Mouse (Mus musculus) CD4-positive, CD25-positive, alpha-beta regulatory T cell, adult 4 months (primary cell): ENCODE data around the gene Rfc2. TPM values are rescaled to one million over a fixed set of nuclear protein-coding genes. Genes with fewer than 3 reads are reported as not detected.
"Not testable (repeated sequence)": the region's sequence is repeated elsewhere in the genome, so short reads cannot be mapped to it uniquely, and the experiment has no call there.

ENCODE experiments used
- ATAC-seq: one replicate; pipeline ENCODE4 v1.8.0; 2017
- polyA plus RNA-seq, 2 experiments: library from polyadenylated mRNA; unstranded; fragments of 100-300 nt; shearing (Covaris generic); gene quantifications; one replicate each; pipeline ENCODE4 v1.2.1; 2017

The Rfc2 gene
- polyA plus RNA-seq, 2 experiments from 2014 or later = 134 to 185 TPM

DNA sequence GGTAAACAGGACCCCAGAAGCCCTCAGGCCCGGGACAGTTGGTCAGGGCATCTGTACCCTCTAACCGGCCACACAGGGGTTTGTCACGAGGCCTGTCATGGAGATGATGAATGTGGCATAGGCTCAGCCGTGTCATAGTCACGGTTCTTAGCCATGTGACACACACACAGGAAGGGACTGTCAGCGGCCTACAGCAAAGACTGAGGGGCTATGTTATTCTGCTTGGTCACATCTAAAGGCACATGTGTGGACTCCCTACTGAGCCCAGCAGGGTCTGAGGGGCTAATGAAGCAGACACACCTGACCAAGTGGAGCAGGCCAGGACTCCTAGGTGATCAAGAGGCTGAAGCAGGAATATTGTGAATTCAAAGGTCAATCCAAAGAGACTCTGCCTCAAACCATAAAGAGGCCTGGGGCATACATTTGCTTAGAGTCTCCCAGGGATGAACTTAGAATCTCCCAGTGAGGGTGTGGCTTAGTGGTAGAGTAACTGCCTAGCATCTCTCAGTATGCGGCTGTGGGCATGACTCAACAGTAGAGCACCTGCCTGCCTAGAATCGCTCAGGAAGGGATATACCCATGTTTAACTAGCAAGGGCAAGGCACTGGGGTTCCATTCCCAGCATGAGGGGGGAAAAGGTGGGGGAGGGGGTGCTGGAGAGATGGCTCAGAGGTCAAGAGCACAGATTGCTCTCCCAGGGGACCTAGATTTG, 30.8 kb downstream of the Rfc2 start:
- no peak for ATAC-seq

GRCm38 (mm10) chr5:134613727-134614126, 32.6 kb downstream of the Rfc2 start:
- no peak for ATAC-seq

GRCm38 (mm10) chr5:134614296-134614695, 33.1 kb downstream of the Rfc2 start:
- no peak for ATAC-seq

GRCm38 (mm10) chr5:134614802-134615201, 33.6 kb downstream of the Rfc2 start, which contains the start of gene Lat2:
Gene Lat2, minus strand, starts transcription at chr5:134615025.
- peak; percentile 62 for ATAC-seq

- ATAC-seq = no peak
Measured at GRCm38 (mm10) chr5:134615380-134615779, 34.2 kb downstream of the Rfc2 start.

- no peak for ATAC-seq
Measured at GRCm38 (mm10) chr5:134615780-134616179, 34.6 kb downstream of the Rfc2 start.

DNA sequence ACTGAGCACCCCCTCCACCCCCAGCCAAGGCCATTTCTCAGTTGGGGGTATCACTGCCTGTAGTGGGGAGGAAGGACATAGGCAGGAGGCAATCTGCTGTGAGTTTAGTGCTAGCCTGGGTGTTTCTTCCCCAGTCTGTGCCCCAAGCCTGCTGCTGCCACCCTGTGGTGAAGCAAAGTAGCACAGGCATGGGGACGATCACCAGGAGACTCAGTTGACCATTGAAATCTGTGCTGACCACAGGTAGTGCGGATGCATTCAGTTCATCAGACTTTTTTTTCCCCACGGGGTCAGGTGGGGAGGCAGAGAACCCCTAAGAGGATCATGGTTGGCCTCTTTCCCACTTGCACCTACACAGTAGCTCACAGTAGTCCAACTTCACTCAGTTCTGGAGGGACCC, 35.9 kb downstream of the Rfc2 start:
- ATAC-seq = peak; percentile 68

DNA sequence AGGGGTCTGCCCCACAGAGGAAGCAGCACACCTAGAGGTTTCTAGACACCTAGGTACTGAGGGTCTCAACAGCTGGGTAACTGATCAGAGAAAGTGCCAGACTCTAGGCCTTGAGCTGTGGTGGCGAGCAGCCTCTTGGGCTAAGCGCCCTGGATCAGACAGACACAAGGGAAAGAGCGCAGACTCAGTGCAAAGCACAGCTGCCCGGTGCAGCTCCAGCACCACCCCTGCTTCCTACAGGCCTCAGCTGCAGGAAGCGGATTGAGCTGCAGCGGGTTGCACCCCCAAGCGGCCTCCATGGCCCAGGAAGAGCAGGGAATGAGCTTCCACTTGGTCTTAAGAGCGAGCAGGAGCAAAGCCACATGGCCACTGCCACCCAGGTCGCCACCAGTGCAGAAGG, 39.3 kb downstream of the Rfc2 start:
- ATAC-seq = no peak

- no peak for ATAC-seq
Measured at GRCm38 (mm10) chr5:134621099-134621640, 40.0 kb downstream of the Rfc2 start.

DNA sequence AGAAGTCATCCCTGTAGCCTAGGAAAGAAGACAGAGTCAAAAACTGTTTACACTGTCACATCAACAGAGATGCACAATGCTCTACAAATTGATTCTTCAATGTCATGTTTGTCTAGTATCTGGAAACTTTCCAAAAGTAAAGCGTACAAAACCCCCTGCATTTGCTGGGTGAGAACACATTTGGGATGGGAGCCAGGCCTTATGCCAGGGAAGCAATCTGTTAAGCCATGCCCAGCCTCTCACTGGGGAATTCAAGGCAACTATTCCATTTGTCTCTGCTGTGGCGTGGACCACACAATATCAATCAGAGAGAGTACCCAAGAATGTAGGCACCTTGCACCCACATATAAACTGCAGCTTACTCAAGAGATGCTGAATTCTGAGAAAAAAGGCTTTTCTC, 40.9 kb downstream of the Rfc2 start:
- no peak for ATAC-seq

DNA sequence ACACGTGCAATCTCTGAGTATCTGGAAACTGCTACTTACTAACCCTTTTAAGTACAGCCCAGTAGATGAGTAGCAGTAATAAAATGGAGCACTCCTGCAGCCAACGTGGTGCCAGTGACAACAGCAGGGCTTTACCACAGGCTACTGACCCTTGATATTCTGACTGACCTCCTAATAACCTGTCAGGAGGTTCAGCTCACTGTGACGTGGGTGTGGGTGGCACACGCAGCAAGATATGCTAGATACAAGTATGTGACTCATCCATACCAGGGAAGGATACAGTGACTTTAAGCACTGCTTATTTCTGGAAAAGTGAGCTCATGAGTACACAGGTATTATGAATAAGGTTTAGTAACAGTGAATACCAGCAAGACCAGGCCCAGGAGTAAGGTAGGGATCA, 48.3 kb downstream of the Rfc2 start:
- ATAC-seq = no peak

- ATAC-seq = no peak
Measured at GRCm38 (mm10) chr5:134630835-134631234, 49.7 kb downstream of the Rfc2 start.

- ATAC-seq = no peak
Measured at GRCm38 (mm10) chr5:134632841-134633240, 51.7 kb downstream of the Rfc2 start.

GRCm38 (mm10) chr5:134637820-134638367, 56.7 kb downstream of the Rfc2 start:
- no peak for ATAC-seq

- peak; percentile 61 for ATAC-seq
Measured at GRCm38 (mm10) chr5:134638461-134639268, 57.5 kb downstream of the Rfc2 start.

GRCm38 (mm10) chr5:134639269-134639682, 58.1 kb downstream of the Rfc2 start, which contains the start of gene Eif4h:
Gene Eif4h, minus strand, starts transcription at chr5:134639490.
- ATAC-seq = peak; percentile 78

GRCm38 (mm10) chr5:134640371-134640770, 59.2 kb downstream of the Rfc2 start:
- ATAC-seq = no peak

DNA sequence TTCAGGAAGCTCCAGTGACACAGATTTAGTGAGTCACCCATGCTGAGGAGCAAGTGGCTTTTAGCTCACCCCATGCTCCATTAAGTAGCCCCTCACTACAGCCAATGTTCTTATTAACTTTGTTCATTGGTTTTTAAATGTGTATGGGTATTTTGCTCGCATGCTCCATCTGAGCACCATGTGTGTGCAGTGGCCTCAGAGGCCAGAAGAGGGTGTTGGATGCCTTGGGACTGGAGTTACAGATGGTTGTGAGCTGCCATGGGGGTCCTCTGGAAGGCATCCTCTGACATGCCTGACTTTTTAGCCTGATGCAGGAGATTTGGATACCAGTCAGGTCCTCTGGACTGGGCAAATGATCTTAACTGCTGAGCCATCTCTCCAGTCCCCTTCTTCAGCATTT, 63.0 kb downstream of the Rfc2 start:
- no peak for ATAC-seq

DNA sequence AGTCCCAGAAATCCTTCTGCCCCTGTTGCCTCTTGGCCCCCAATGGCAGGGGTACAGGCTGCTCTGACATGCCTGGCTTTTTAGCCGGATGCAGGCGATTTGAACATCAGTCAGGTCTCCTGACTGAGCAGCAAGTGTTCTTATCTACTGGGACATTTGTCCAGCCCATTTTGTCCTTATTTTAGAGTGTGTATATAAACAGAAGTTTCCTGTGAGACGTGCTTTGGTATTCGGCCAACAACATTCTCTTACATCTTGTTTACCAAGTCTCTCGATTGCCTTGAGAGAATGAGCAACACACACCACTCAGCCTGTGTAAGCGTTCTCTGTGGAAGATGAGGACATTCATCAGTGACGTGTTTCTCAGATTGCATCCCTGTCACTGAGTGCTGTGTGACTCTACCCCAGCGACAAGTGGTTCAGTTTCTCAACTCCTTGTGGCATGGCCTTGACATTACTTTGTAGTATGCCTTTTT, 63.5 kb downstream of the Rfc2 start:
- no peak for ATAC-seq

GRCm38 (mm10) chr5:134646461-134646860, 65.3 kb downstream of the Rfc2 start:
- ATAC-seq = no peak

DNA sequence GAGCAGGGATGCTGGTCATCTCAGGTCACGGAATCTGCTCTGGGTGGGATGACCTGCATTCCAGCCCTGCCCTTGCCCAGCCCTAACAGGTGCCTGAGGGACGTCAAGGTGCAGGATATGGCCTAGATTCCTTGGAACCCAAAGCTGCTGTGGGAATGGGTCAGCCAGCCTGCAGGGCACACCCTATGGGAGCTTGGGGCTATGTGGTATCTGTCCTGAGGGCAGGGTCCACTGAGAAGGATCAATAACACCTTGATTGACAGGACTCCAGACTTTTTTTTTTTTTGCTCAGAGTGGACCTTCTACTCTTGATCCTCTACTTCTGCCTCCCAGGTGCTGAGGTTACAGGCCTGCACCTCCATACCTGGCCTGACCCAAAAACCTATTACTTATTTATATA, 66.2 kb downstream of the Rfc2 start:
- no peak for ATAC-seq

- ATAC-seq = not testable (repeated sequence)
Measured at GRCm38 (mm10) chr5:134648976-134649375, 67.8 kb downstream of the Rfc2 start.

DNA sequence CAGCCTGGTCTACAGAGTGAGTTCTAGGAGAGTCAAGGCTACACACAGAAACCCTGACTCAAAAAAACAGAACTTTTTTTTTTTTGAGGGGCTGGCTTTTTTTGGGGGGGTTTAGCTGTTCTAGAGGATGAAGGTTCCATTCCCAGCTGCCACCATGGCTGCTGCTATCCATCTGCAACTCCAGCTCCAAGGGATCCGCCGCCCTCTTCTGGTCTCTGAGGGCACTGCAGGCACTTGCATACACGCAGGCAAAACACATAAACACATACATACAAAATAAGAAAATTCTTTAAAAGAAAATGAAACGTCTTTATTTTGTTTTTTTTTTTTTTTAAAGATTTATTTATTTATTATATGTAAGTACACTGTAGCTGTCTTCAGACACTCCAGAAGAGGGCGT, 69.8 kb downstream of the Rfc2 start:
- ATAC-seq = no peak
